Mouse (Mus musculus) embryonic facial prominence, embryonic 14.5 days (tissue): Measurements from ENCODE around the gene Slc2a2. TPM values are rescaled to one million over a fixed set of nuclear protein-coding genes. Genes with fewer than 3 reads are reported as not detected.
"Not testable (repeated sequence)": the region's sequence is repeated elsewhere in the genome, so short reads cannot be mapped to it uniquely, and the experiment has no call there.

Experiments used
- ATAC-seq: fragments of 200-750 bp; cut with Nextera tagmentation; 2 replicates; pipeline ENCODE4 v1.8.0; 2017; ENCODE audit warnings: low read depth, moderate number of reproducible peaks, moderate TSS enrichment
- DNase-seq: peaks from one replicate; pipeline ENCODE4 v3.0.0-alpha.2; 2015; ENCODE audit warnings: low spot score
- H3K27ac ChIP-seq: fragments of 300-500 bp; sonication (generic); replicated peaks from 2 replicates; pipeline ENCODE4 v1.5.1; 2014; ENCODE audit warnings: low read depth, mild to moderate bottlenecking, low read length, moderate library complexity
- H3K27me3 ChIP-seq: fragments of 300-500 bp; sonication (generic); replicated peaks from 2 replicates; pipeline ENCODE4 v1.6.1; 2014; ENCODE audit warnings: low read length; ENCODE audit not compliant: control insufficient read depth, insufficient read depth
- H3K36me3 ChIP-seq: fragments of 300-500 bp; sonication (generic); 2 replicates; pipeline ENCODE4 v1.6.1; 2014; ENCODE audit warnings: low read length, mixed read lengths; ENCODE audit not compliant: control insufficient read depth, insufficient read depth
- H3K4me1 ChIP-seq: fragments of 300-500 bp; sonication (generic); 2 replicates; pipeline ENCODE4 v1.6.1; 2014; ENCODE audit warnings: antibody characterized with exemption, low read length; ENCODE audit not compliant: control insufficient read depth, insufficient read depth
- H3K4me2 ChIP-seq: fragments of 300-500 bp; sonication (generic); 2 replicates; pipeline ENCODE4 v1.6.1; 2014; ENCODE audit warnings: low read depth, mild to moderate bottlenecking, low read length, moderate library complexity, mixed read lengths
- H3K4me3 ChIP-seq: fragments of 300-500 bp; sonication (generic); 2 replicates; pipeline ENCODE4 v1.5.1; 2014; ENCODE audit warnings: low read depth, mild to moderate bottlenecking, low read length
- H3K9ac ChIP-seq: fragments of 300-500 bp; sonication (generic); 2 replicates; pipeline ENCODE4 v1.6.1; 2014; ENCODE audit warnings: low read depth, mild to moderate bottlenecking, low read length, moderate library complexity, mixed read lengths
- H3K9me3 ChIP-seq: fragments of 300-500 bp; sonication (generic); 2 replicates; pipeline ENCODE4 v1.6.1; 2016; ENCODE audit warnings: low read length; ENCODE audit not compliant: control insufficient read depth
- WGBS: fragments of 180-500 bp; shearing (Covaris S2); extraction: QIAGEN DNeasy Blood & Tissue Kit; methylation state at CpG from one replicate; pipeline ENCODE4 v1.1.7; 2014; 5-methylcytosine and 5-hydroxymethylcytosine counted together
- polyA plus RNA-seq: library from polyadenylated mRNA; unstranded; fragments of >200 nt; fragmentation: Nextera tagmentation; extraction: Ambion mirVana; gene quantifications from 2 replicates; pipeline ENCODE4 v1.2.1, GENCODE M21; 2014

Gene Slc2a2
- polyA plus RNA-seq, 1 experiment from 2014 or later = not detected

DNA sequence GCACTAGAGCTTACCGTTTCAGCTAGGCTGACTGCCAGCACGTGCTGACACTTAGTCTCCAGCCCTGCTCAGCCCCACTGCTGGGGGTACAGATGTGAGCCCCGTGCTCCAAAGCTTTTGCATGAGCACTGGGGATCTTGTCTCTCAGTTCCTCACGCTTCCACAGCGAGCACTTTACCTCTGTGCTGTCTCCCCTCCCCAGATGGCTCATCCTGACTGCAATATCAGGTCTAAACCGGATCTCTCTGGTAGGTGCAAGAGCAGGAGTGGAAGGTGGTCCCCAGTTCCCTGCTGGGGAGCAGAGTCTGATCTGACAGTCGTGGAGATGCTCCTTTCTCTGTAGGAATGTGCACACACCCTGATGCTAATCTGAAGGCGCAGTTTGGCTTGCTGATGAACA, 45.5 kb downstream of the Slc2a2 start:
- Histone ChIP-seq H3K36me3 (no peaks in the 10 kb centered on the region), H3K4me1 (no peaks in the 10 kb centered on the region), H3K9me3 (no peaks in the 10 kb centered on the region), H3K27me3 (no peaks in the 10 kb centered on the region), H3K27ac (no peak overlapping the region), H3K4me3 (no peak overlapping the region), H3K9ac (no peak overlapping the region), H3K4me2 (no peak overlapping the region)
- WGBS = 41% methylated on average over 8 of the region's 8 CpGs
- ATAC-seq (no peak), DNase-seq (peak; percentile 16)

- DNase-seq (peak; percentile 92), ATAC-seq (peak; percentile 85)
- Histone ChIP-seq H3K36me3 (no peaks in the 10 kb centered on the region), H3K9ac (no peak overlapping the region), H3K4me2 (no peak overlapping the region), H3K27ac (no peak overlapping the region), H3K4me1 (no peaks in the 10 kb centered on the region), H3K27me3 (no peaks in the 10 kb centered on the region), H3K4me3 (no peak overlapping the region), H3K9me3 (no peaks in the 10 kb centered on the region)
- 31% methylated on average over 7 of the region's 7 CpGs for WGBS
Observed at GRCm38 (mm10) chr3:28745835-28746483, 48.3 kb downstream of the Slc2a2 start.

DNA sequence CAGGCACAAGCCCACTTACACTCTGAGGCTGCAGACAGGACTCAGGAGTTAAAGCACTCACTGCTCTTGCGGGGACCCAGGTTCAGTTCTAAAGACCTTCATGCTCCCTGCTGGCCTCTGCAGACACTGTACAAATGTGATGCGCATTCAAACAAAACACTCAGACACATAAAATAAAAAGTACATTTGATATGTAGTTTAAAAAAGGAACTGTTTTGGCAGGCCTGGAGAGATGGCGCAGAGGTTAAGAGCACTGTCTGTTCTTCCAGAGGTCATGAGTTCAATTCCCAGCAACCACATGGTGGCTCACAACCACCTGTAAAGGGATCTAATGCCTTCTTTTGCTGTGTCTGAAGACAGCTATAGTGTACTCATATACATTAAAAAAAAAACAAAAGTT, 50.4 kb downstream of the Slc2a2 start:
- Histone ChIP-seq H3K4me3 (no peak overlapping the region), H3K27ac (no peak overlapping the region), H3K9ac (no peak overlapping the region), H3K4me2 (no peak overlapping the region), H3K4me1 (no peaks in the 10 kb centered on the region), H3K9me3 (no peaks in the 10 kb centered on the region), H3K27me3 (no peaks in the 10 kb centered on the region), H3K36me3 (no peaks in the 10 kb centered on the region)
- ATAC-seq (no peak), DNase-seq (no peak)
- 92% methylated on average over 3 of the region's 3 CpGs for WGBS

- DNase-seq = no peak
- Histone ChIP-seq H3K27ac (no peak overlapping the region), H3K36me3 (no peaks in the 10 kb centered on the region), H3K4me1 (no peaks in the 10 kb centered on the region), H3K27me3 (no peaks in the 10 kb centered on the region), H3K4me2 (no peak overlapping the region), H3K9ac (no peak overlapping the region), H3K9me3 (no peaks in the 10 kb centered on the region), H3K4me3 (no peak overlapping the region)
- ATAC-seq = no peak
Observed at GRCm38 (mm10) chr3:28748956-28749355, 51.3 kb downstream of the Slc2a2 start.

DNA sequence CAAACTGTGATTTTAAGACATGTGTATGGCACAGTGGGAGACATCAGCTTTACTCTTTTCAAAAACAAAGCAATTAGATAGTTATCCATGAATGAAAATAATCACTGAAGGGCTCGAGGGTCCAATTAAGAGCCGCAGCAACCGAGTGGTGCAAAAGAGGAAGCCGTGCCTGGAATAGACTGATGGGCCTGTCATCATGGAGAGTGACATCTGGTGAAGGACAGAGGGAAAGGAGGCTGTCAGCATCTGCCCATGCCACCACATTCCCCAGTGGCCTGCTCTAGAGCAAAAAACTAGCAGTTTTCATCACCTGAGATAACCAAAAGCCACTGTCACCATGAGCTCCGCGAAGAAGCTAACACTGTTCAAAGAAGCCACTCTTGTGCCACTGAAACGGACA, 57.8 kb downstream of the Slc2a2 start:
- no peak overlapping the region for H3K9ac ChIP-seq
- 67% methylated on average over 7 of the region's 7 CpGs for WGBS
- no peaks in the 10 kb centered on the region for H3K4me1 ChIP-seq
- no peak for DNase-seq
- no peak overlapping the region for H3K4me3 ChIP-seq
- no peak overlapping the region for H3K27ac ChIP-seq
- H3K4me2 ChIP-seq = no peak overlapping the region
- peak; percentile 41; the same call in 1 of the 2 replicates for ATAC-seq
- H3K9me3 ChIP-seq = no peaks in the 10 kb centered on the region
- H3K36me3 ChIP-seq = no peaks in the 10 kb centered on the region
- H3K27me3 ChIP-seq = no peaks in the 10 kb centered on the region

- no peak overlapping the region for H3K4me3 ChIP-seq
- no peak overlapping the region for H3K4me2 ChIP-seq
- ATAC-seq (no peak), DNase-seq (no peak)
- H3K27me3 ChIP-seq = no peaks in the 10 kb centered on the region
- 64% methylated on average over 8 of the region's 8 CpGs for WGBS
- H3K36me3 ChIP-seq = no peaks in the 10 kb centered on the region
- no peak overlapping the region for H3K27ac ChIP-seq
- H3K9ac ChIP-seq = no peak overlapping the region
- no peaks in the 10 kb centered on the region for H3K4me1 ChIP-seq
- H3K9me3 ChIP-seq = no peaks in the 10 kb centered on the region
Observed at GRCm38 (mm10) chr3:28761225-28761789, 63.6 kb downstream of the Slc2a2 start.

DNA sequence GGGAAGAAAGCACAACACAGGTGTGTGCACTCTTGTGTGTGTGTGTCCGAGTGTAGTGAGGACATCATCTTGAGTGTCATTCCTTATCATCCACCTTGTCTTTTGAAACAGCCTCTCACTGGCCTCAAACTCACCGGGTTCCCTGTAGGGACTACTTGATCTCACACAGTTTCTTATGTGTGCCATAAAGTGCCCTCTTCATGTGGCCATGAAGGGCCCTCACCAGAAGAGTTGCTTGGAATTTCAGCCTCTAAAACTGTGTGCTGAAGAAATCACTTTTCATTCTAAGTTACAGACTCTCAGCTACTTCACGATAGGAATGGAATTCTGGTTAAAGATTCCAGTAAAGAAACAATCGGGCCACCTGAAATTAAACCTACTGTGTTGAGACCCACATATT, 69.2 kb downstream of the Slc2a2 start:
- Histone ChIP-seq H3K9me3 (0 out of 2 replicates have a peak, but pooled peaks cover 4% of the 10 kb centered on the region), H3K9ac (no peak overlapping the region), H3K4me2 (no peak overlapping the region), H3K27ac (no peak overlapping the region), H3K36me3 (no peaks in the 10 kb centered on the region), H3K4me3 (no peak overlapping the region), H3K27me3 (no peaks in the 10 kb centered on the region), H3K4me1 (no peaks in the 10 kb centered on the region)
- ATAC-seq (no peak), DNase-seq (no peak)
- WGBS = 90% methylated on average over 4 of the region's 4 CpGs

GRCm38 (mm10) chr3:28768222-28768621, 70.5 kb downstream of the Slc2a2 start:
- WGBS = 65% methylated on average over 3 of the region's 3 CpGs
- Histone ChIP-seq H3K9ac (no peak overlapping the region), H3K4me2 (no peak overlapping the region), H3K9me3 (0 out of 2 replicates have a peak, but pooled peaks cover 4% of the 10 kb centered on the region), H3K4me3 (no peak overlapping the region), H3K36me3 (no peaks in the 10 kb centered on the region), H3K27ac (no peak overlapping the region), H3K4me1 (no peaks in the 10 kb centered on the region), H3K27me3 (no peaks in the 10 kb centered on the region)
- no peak for DNase-seq
- ATAC-seq = no peak

- not testable (repeated sequence) for H3K9me3 ChIP-seq, H3K4me3 ChIP-seq, H3K36me3 ChIP-seq, DNase-seq, ATAC-seq, H3K27me3 ChIP-seq, H3K9ac ChIP-seq, H3K4me2 ChIP-seq, H3K4me1 ChIP-seq, H3K27ac ChIP-seq
- WGBS = 63% methylated on average over 4 of the region's 4 CpGs
Observed at GRCm38 (mm10) chr3:28772919-28773318, 75.2 kb downstream of the Slc2a2 start.
